Mouse (Mus musculus): ENCODE results near the gene Crygf.
"Not testable (repeated sequence)": the region's sequence is repeated elsewhere in the genome, so short reads cannot be mapped to it uniquely, and the experiment has no call there.

The Crygf gene

DNA sequence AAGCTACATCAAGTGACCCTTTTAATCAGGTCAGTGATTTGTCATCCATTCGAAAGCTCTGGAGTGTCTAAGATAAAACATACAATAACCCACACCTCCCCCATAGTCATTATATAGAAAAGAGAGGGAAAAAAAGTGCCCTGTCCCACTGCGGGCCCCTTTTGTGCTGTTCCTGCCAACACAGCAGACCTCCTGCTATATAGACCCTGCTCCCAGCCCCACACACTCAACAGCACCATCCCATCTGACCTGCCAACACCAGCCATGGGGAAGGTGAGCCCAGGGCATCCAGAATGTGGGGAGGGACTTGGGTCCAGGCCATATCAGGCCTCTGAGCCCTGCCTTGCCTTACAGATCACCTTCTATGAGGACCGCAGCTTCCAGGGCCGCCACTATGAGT, at the start of gene Crygf:
Crygf (plus strand) TSS at position 227 of the 400 bp plus-strand sequence.
- ATAC-seq (ENCODE audit: low TSS enrichment) = no peak

DNA sequence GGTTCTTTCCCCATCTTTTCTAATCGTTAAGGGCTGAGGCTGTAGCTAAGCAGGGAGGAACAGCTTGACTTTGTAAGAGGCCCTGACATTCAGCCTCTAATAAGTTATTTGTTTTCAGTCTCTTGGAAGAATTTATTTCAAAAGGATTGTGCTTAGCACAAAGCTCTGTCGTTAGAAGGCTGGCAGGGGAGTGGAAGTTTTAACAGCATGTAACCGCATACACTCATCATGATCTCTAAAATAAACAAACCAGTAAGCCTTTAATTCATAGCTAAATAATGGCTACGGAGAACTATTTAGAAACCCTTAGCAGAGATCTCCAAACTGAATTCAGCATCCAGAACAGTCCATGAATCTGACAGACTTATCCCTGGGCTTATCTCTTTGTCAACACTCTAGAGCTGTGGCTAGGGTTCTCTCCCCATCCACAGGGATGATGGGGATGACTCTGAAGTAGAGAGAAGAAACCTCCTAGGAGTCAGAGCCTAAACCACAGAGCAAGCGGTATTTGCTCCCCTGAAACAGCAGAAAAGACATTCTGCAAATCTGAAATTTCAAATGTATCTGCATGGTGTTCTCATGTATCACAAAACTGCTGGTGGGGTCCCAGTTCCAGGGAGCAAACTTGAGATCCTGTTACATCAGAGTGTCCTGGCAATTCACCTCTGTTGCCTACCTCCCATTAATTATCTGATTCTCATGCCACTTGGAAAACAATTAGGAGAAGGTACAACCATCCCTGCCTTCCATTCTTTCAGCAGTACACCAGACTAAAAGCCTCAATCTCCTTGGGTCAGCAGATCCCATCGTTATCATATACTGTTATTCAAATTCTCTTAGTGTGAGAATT, 734 bp upstream of the Crygf start:
- ATAC-seq (ENCODE audit: low TSS enrichment) = no peak

DNA sequence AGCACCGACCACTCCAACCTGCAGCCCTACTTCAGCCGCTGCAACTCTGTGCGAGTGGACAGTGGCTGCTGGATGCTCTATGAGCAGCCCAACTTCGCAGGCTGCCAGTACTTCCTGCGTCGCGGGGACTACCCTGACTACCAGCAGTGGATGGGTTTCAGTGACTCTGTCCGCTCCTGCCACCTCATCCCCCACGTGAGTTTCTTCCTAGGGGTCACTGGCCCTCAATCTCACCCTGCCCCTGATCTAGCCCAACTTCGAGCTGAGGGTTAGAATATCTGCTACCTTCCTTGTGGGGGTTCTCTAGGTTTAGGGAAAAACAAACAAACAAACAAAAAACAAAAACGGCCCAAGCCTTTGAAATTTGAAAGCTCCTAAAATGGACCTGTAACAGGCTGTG, 376 bp downstream of the Crygf start:
- not testable (repeated sequence) for ATAC-seq (ENCODE audit: low TSS enrichment)

DNA sequence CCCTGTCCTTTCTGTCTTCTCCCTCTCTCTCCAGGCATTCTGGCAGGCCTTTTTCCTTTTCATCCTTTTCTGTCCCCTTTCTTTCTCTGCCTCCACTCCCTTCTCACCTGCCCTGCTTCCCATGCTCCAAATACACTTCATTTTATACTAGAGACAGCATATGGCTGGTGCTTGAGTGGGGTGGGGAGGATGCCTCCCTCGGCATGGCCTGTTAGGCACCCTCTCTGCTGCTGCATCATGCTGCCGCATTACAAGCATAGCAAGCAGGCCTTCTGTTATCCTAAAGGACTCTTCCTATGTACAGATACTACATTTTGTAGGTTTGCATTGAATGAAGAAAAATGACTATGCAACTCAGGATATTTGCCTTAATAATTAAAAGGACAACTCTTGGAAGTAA, 3.7 kb downstream of the Crygf start:
- ATAC-seq (ENCODE audit: low TSS enrichment) = peak; percentile 95

DNA sequence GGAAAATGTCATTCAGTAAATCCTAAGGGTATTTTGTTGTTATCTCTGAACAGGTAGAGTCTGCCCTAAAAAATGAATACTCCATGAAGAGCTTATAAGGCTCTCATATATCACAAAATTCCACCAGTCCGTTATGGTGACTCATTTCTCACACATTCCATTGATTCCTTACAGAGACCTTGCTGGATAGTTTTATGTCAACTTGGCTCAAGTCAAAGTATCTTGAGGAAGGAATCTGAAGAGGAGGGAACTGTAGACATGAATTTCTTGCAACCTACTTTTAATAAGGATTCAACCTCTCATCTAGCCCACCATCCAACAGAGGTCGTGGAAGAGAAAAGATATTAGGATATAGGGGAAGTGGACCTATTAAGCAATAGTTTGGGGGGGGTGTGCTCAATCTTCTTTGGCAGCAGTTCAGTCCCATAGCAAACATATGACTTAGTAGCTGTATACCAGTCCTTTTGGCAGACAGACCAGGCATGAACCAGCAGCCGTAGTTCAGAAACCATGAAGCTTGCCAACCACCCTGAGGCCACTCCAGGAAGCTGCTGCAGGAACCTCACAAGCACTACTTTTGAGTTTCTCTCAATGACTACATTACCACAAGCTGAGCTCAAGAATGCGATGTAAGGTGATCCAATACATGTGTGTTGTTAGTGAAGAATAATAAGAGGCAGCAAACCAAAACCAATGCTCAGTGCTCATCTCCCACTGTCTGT, 5.9 kb downstream of the Crygf start:
- no peak for ATAC-seq (ENCODE audit: low TSS enrichment)
